In genomic region chr5:113933889-113934288, GRCm38 (mm10) we compare ENCODE assay signal across 24 mouse cellular contexts. TPM values are rescaled to one million over a fixed set of nuclear protein-coding genes. Genes with fewer than 3 reads are reported as not detected.
DNase-seq lines count a peak whose midpoint lies in the region; ATAC-seq and TF ChIP-seq lines count a peak whose summit lies in the region.
"Had no signal": no experiment of that assay in that cellular context is flagged by ENCODE, and none has a peak within 500 bp of the region (broad histone marks: within the 10 kb centered on the region; RNA-seq: fewer than 3 reads in every experiment).

No protein-coding gene starts in this region.

- WGBS in heart, embryonic 13.5 days: 23% methylated on average over 6 of the region's 6 CpGs
- WGBS in liver, embryonic 12.5 days (ENCODE audit: insufficient replicate concordance): 46% methylated on average over 6 of the region's 6 CpGs
- 45% methylated on average over 6 of the region's 6 CpGs for WGBS in liver, embryonic 11.5 days
- WGBS in intestine, embryonic 15.5 days: 48% methylated on average over 6 of the region's 6 CpGs

- peak overlapping the region; percentile 71 for H3K27ac ChIP-seq in heart, embryonic 13.5 days (replicated peaks)
- no peak overlapping the region for H3K27ac ChIP-seq in liver, embryonic 12.5 days
- H3K27ac ChIP-seq in liver, embryonic 11.5 days (ENCODE audit: low read depth, low read length): no peak overlapping the region
- H3K27ac ChIP-seq in MEL (ENCODE audit: control insufficient read depth, low read depth, low read length): peak overlapping the region; percentile 25; the same call in 1 of the 2 replicates
- peak overlapping the region; percentile 17; the same call in 1 of the 2 replicates for H3K27ac ChIP-seq in intestine, embryonic 15.5 days
- H3K27ac ChIP-seq: embryonic facial prominence, embryonic 15.5 days; gastrocnemius, adult 2 months; hindbrain, embryonic 14.5 days; kidney, embryonic 15.5 days had no signal

- H3K4me1 ChIP-seq in heart, embryonic 13.5 days: peaks cover 54% of the 10 kb centered on the region
- H3K4me1 ChIP-seq in liver, embryonic 12.5 days: peaks cover 61% of the 10 kb centered on the region
- peaks cover 33% of the 10 kb centered on the region for H3K4me1 ChIP-seq in liver, embryonic 11.5 days (replicated peaks; ENCODE audit: control insufficient read depth, insufficient read depth, low read length)
- peaks cover 6 to 29% of the 10 kb centered on the region in 2 experiments; a peak in 3 of 4 replicates for H3K4me1 ChIP-seq in MEL (ENCODE audit: control insufficient read depth in 1 of 2, insufficient read depth in 2 of 2, low read length in 2 of 2)
- peaks cover 14% of the 10 kb centered on the region for H3K4me1 ChIP-seq in intestine, embryonic 15.5 days (replicated peaks)

- TF ChIP-seq CTCF in MEL (IDR thresholded peaks at IDR 0.05 in 2 of 3, conservative IDR thresholded peaks at IDR 0.05 in 1 of 3; ENCODE audit: control insufficient read depth in 1 of 3, insufficient read depth in 1 of 3, low read depth in 2 of 3, low read length in 3 of 3, poor library complexity in 1 of 3, severe bottlenecking in 1 of 3): no peak

- no peak; a peak in 1 of 4 replicates for TF ChIP-seq EP300 in MEL (IDR thresholded peaks at IDR 0.05; ENCODE audit: low read depth in 1 of 2, low read length in 2 of 2)

- H3K9me3 ChIP-seq in heart, embryonic 13.5 days: no peaks in the 10 kb centered on the region
- no peaks in the 10 kb centered on the region for H3K9me3 ChIP-seq in liver, embryonic 12.5 days (replicated peaks)
- no peaks in the 10 kb centered on the region for H3K9me3 ChIP-seq in liver, embryonic 11.5 days (ENCODE audit: control insufficient read depth, low read length)
- no peaks in the 10 kb centered on the region for H3K9me3 ChIP-seq in MEL (replicated peaks; ENCODE audit: insufficient read depth, low read length)
- no peaks in the 10 kb centered on the region for H3K9me3 ChIP-seq in intestine, embryonic 15.5 days
- H3K9me3 ChIP-seq: embryonic facial prominence, embryonic 15.5 days; kidney, embryonic 15.5 days had no signal

- TF ChIP-seq POLR2A in MEL (IDR thresholded peaks at IDR 0.05; ENCODE audit: control insufficient read depth in 1 of 2, insufficient read depth in 1 of 2, low read depth in 1 of 2, low read length in 2 of 2, poor library complexity in 1 of 2): no peak

- intact Hi-C loops in heart, postnatal 14 days (cut with DNase I): loop anchor here (1.0 kb wide), 1 partner anchor 80 kb away; no protein-coding TSS in a partner anchor
- intact Hi-C loops in left cerebral cortex, postnatal 4 days (cut with DNase I): no loop called here

- no peaks in the 10 kb centered on the region for H3K79me2 ChIP-seq in MEL (ENCODE audit: control insufficient read depth, insufficient read depth, low read length, poor library complexity)

- H3K9ac ChIP-seq in heart, embryonic 13.5 days: 0 out of 2 replicates have a peak overlapping the region, but pooled peaks have one; percentile 19
- H3K9ac ChIP-seq in liver, embryonic 12.5 days: no peak overlapping the region
- H3K9ac ChIP-seq in liver, embryonic 11.5 days (ENCODE audit: low read depth, low read length): no peak overlapping the region
- peak overlapping the region; percentile 39 for H3K9ac ChIP-seq in MEL (ENCODE audit: control insufficient read depth, low read depth, low read length, poor library complexity, severe bottlenecking)
- H3K9ac ChIP-seq in intestine, embryonic 15.5 days: no peak overlapping the region
- H3K9ac ChIP-seq: embryonic facial prominence, embryonic 15.5 days; hindbrain, embryonic 14.5 days; kidney, embryonic 15.5 days; lung, embryonic 14.5 days had no signal

- H3K27me3 ChIP-seq in heart, embryonic 13.5 days (replicated peaks): no peaks in the 10 kb centered on the region
- H3K27me3 ChIP-seq in liver, embryonic 12.5 days (replicated peaks): no peaks in the 10 kb centered on the region
- no peaks in the 10 kb centered on the region for H3K27me3 ChIP-seq in liver, embryonic 11.5 days (replicated peaks; ENCODE audit: control insufficient read depth, insufficient read depth, low read length)
- no peaks in the 10 kb centered on the region for H3K27me3 ChIP-seq in MEL (ENCODE audit: control insufficient read depth in 1 of 2, insufficient read depth in 2 of 2, low read length in 2 of 2)
- H3K27me3 ChIP-seq in intestine, embryonic 15.5 days (replicated peaks): no peaks in the 10 kb centered on the region
- H3K27me3 ChIP-seq: CH12.LX; embryonic facial prominence, embryonic 15.5 days; kidney, embryonic 15.5 days; megakaryocyte, embryonic 14.5 days had no signal

- peak overlapping the region; percentile 35 for H3K4me2 ChIP-seq in heart, embryonic 13.5 days
- 0 out of 2 replicates have a peak overlapping the region, but pooled peaks have one; percentile 10 for H3K4me2 ChIP-seq in liver, embryonic 12.5 days
- H3K4me2 ChIP-seq in liver, embryonic 11.5 days: no peak overlapping the region
- no peak overlapping the region for H3K4me2 ChIP-seq in intestine, embryonic 15.5 days (replicated peaks)
- H3K4me2 ChIP-seq: embryonic facial prominence, embryonic 15.5 days; hindbrain, embryonic 14.5 days; kidney, embryonic 15.5 days; lung, embryonic 14.5 days had no signal

- H3K36me3 ChIP-seq in heart, embryonic 13.5 days: peaks cover 14% of the 10 kb centered on the region
- H3K36me3 ChIP-seq in liver, embryonic 12.5 days: peaks cover 13% of the 10 kb centered on the region
- no peaks in the 10 kb centered on the region for H3K36me3 ChIP-seq in liver, embryonic 11.5 days (ENCODE audit: control insufficient read depth, insufficient read depth, low read length)
- peaks cover 0 to 11% of the 10 kb centered on the region in 2 experiments; a peak in 2 of 4 replicates for H3K36me3 ChIP-seq in MEL (ENCODE audit: control insufficient read depth in 1 of 2, insufficient read depth in 2 of 2, low read length in 2 of 2)
- no peaks in the 10 kb centered on the region for H3K36me3 ChIP-seq in intestine, embryonic 15.5 days
- H3K36me3 ChIP-seq: embryonic facial prominence, embryonic 15.5 days had no signal

- TF ChIP-seq RAD21 in MEL (IDR thresholded peaks at IDR 0.05; ENCODE audit: low read depth, low read length): no peak

- H3K4me3 ChIP-seq in heart, embryonic 13.5 days: no peak overlapping the region
- no peak overlapping the region for H3K4me3 ChIP-seq in liver, embryonic 12.5 days
- no peak overlapping the region for H3K4me3 ChIP-seq in liver, embryonic 11.5 days (ENCODE audit: low read depth, low read length)
- peak overlapping the region; percentile 25 to 33; a peak in 2 of 4 replicates for H3K4me3 ChIP-seq in MEL (ENCODE audit: control insufficient read depth in 1 of 2, insufficient read depth in 1 of 2, low read depth in 2 of 2, low read length in 2 of 2)
- H3K4me3 ChIP-seq in intestine, embryonic 15.5 days (replicated peaks): no peak overlapping the region
- H3K4me3 ChIP-seq: embryonic facial prominence, embryonic 15.5 days; gastrocnemius, adult 2 months; kidney, embryonic 15.5 days had no signal

- no peak for ATAC-seq in heart, embryonic 13.5 days (ENCODE audit: extremely low read depth, insufficient number of reproducible peaks, low FRiP score, low TSS enrichment)
- no peak for ATAC-seq in liver, embryonic 12.5 days
- ATAC-seq in liver, embryonic 11.5 days (replicated peaks; ENCODE audit: low FRiP score): no peak
- ATAC-seq in intestine, embryonic 15.5 days: no peak
- ATAC-seq: forebrain, embryonic 14.5 days; inflammation-experienced regulatory T-cells, adult 6 months had no signal

- DNase-seq in heart, postnatal 14 days: no peak
- DNase-seq in liver, embryonic 11.5 days (ENCODE audit: low spot score): no peak
- peak; percentile 53 for DNase-seq in MEL (ENCODE audit: low read depth, low spot score)
- no peak for DNase-seq in left cerebral cortex, postnatal 4 days
- DNase-seq: adrenal gland, postnatal 14 days; cerebellum, adult 8-10 months; cerebellum, postnatal 36 days; embryo, embryonic 11 days; gastrocnemius, adult 2 months; lung, embryonic 14.5 days; midbrain, embryonic 14.5 days; right cerebral cortex, postnatal 25 days; spleen, adult 18-20 months; thymus, postnatal 14 days had no signal

TF ChIP-seq in MEL, 35 proteins besides CTCF, POLR2A, EP300 and RAD21 (continues in another document):
- TF ChIP-seq MAX (IDR thresholded peaks at IDR 0.05; ENCODE audit: low read length) (0 out of 2 replicates have a peak, but pooled peaks have one; percentile 9), SIN3A (IDR thresholded peaks at IDR 0.05; ENCODE audit: low read length) (peak; percentile 54; the same call in 1 of the 2 replicates), POLR2AphosphoS2 (IDR thresholded peaks at IDR 0.05; ENCODE audit: low read length) (no peak), USF2 (IDR thresholded peaks at IDR 0.05; ENCODE audit: borderline replicate concordance in 1 of 2, insufficient read depth in 1 of 2, low read depth in 1 of 2, low read length in 2 of 2) (no peak), TCF12 (IDR thresholded peaks at IDR 0.05; ENCODE audit: low read depth, low read length) (no peak), HCFC1 (IDR thresholded peaks at IDR 0.05; ENCODE audit: low read depth, low read length) (0 out of 2 replicates have a peak, but pooled peaks have one; percentile 21), BHLHE40 (IDR thresholded peaks at IDR 0.05; ENCODE audit: borderline replicate concordance, low read depth, low read length) (no peak)

RNA-seq across cellular contexts. Expression of gene Coro1c, which starts 25.3 kb away (rescaled TPM):
- 95.4 and 99.4 TPM in 2 replicates for polyA plus RNA-seq in heart, embryonic 13.5 days (2015; fragmentation: Nextera tagmentation; extraction: Ambion mirVana)
- 10 to 100 TPM; 41.1 to 51.1 TPM for total RNA-seq in heart, postnatal 14 days (2021)
- polyA plus RNA-seq in liver, embryonic 12.5 days (2016; fragmentation: Nextera tagmentation; extraction: Ambion mirVana): 78.7 and 78.8 TPM in 2 replicates
- polyA plus RNA-seq in liver, embryonic 11.5 days (2014; fragmentation: Nextera tagmentation; extraction: Ambion mirVana): 122 and 137 TPM in 2 replicates
- 103 TPM in 2 replicates for total RNA-seq in MEL (2012; rRNA removed)
- polyA plus RNA-seq in MEL (2012; ENCODE audit: insufficient read depth in 1 of 2, insufficient read length in 2 of 2, low read depth in 1 of 2, low replicate concordance in 2 of 2, missing spikeins in 1 of 2): 100 to 1,000 TPM in 1 of 2 experiments, 10 to 100 TPM in 1; 77.3 to 158 TPM
- 167 and 173 TPM in 2 replicates for polyA plus RNA-seq in intestine, embryonic 15.5 days (2015; fragmentation: Nextera tagmentation; extraction: Ambion mirVana)
- total RNA-seq in left cerebral cortex, postnatal 4 days (2021): 100 to 1,000 TPM; 183 to 194 TPM

RNA-seq across cellular contexts. Expression of gene Ssh1, which starts 59.8 kb away (rescaled TPM):
- polyA plus RNA-seq in heart, embryonic 13.5 days (2015; fragmentation: Nextera tagmentation; extraction: Ambion mirVana): 12.4 and 13.5 TPM in 2 replicates
- 10 to 100 TPM; 13.0 to 13.9 TPM for total RNA-seq in heart, postnatal 14 days (2021)
- polyA plus RNA-seq in liver, embryonic 12.5 days (2016; fragmentation: Nextera tagmentation; extraction: Ambion mirVana): 8.9 and 10.9 TPM in 2 replicates
- 16.2 and 17.8 TPM in 2 replicates for polyA plus RNA-seq in liver, embryonic 11.5 days (2014; fragmentation: Nextera tagmentation; extraction: Ambion mirVana)
- total RNA-seq in MEL (2012; rRNA removed): 2.3 and 4.0 TPM in 2 replicates
- polyA plus RNA-seq in MEL (2012; ENCODE audit: insufficient read depth in 1 of 2, insufficient read length in 2 of 2, low read depth in 1 of 2, low replicate concordance in 2 of 2, missing spikeins in 1 of 2): 1 to 10 TPM in 1 of 2 experiments, not detected in 1; 6.8 TPM
- polyA plus RNA-seq in intestine, embryonic 15.5 days (2015; fragmentation: Nextera tagmentation; extraction: Ambion mirVana): 10.1 and 11.8 TPM in 2 replicates
- 10 to 100 TPM; 36.1 to 36.9 TPM for total RNA-seq in left cerebral cortex, postnatal 4 days (2021)

Comparison
In these comparisons a context has a peak if more than half of its experiments do, and no peak if none do; other contexts are left out.
1. H3K4me2 ChIP-seq: peak in heart, embryonic 13.5 days (single experiment) and liver, embryonic 12.5 days (single experiment); none in liver, embryonic 11.5 days (single experiment) and intestine, embryonic 15.5 days (single experiment).
2. H3K27ac ChIP-seq: peak in heart, embryonic 13.5 days (single experiment), MEL (single experiment) and intestine, embryonic 15.5 days (single experiment); none in liver, embryonic 12.5 days (single experiment) and liver, embryonic 11.5 days (single experiment).
3. H3K4me3 ChIP-seq: peak in MEL (2 of 2); none in heart, embryonic 13.5 days (single experiment), liver, embryonic 12.5 days (single experiment), liver, embryonic 11.5 days (single experiment) and intestine, embryonic 15.5 days (single experiment).
4. H3K9ac ChIP-seq: peak in heart, embryonic 13.5 days (single experiment) and MEL (single experiment); none in liver, embryonic 12.5 days (single experiment), liver, embryonic 11.5 days (single experiment) and intestine, embryonic 15.5 days (single experiment).